Mouse (Mus musculus) kidney, adult 2 months (tissue): ENCODE results near the gene Utf1.

Experiments
- CTCF ChIP-seq: fragments of 200-500 bp; conservative IDR thresholded peaks from 2 replicates; pipeline ENCODE4 v1.5.1; 2011; ENCODE audit warnings: low read depth, mild to moderate bottlenecking, control low read depth, low read length, moderate library complexity, mixed read lengths; ENCODE audit not compliant: insufficient read depth, insufficient read length
- POLR2A ChIP-seq: fragments of 200-500 bp; IDR thresholded peaks from one replicate; pipeline ENCODE4 v1.6.1; 2011; ENCODE audit warnings: low read depth, low read length, control low read depth

- TF ChIP-seq POLR2A: no peak
- TF ChIP-seq CTCF: no peak
These were observed 37.2 kb downstream of the Utf1 start for GRCm38 (mm10) chr7:139980778-139981177.
